Mouse (Mus musculus): ENCODE data around the gene Ctnna3.
"Not testable (repeated sequence)": the region's sequence is repeated elsewhere in the genome, so short reads cannot be mapped to it uniquely, and the experiment has no call there.

Ctnna3 gene

GRCm38 (mm10) chr10:63429785-63430305, at the start of gene Ctnna3:
Ctnna3 (plus strand) TSS chr10:63430098.
- DNase-seq, result peak; percentile 96

- DNase-seq, result peak; percentile 10
These were observed 48.2 kb upstream of the Ctnna3 start, which contains the start of gene Sirt1 for GRCm38 (mm10) chr10:63381498-63382280. Sirt1 (minus strand) TSS chr10:63381704.

DNA sequence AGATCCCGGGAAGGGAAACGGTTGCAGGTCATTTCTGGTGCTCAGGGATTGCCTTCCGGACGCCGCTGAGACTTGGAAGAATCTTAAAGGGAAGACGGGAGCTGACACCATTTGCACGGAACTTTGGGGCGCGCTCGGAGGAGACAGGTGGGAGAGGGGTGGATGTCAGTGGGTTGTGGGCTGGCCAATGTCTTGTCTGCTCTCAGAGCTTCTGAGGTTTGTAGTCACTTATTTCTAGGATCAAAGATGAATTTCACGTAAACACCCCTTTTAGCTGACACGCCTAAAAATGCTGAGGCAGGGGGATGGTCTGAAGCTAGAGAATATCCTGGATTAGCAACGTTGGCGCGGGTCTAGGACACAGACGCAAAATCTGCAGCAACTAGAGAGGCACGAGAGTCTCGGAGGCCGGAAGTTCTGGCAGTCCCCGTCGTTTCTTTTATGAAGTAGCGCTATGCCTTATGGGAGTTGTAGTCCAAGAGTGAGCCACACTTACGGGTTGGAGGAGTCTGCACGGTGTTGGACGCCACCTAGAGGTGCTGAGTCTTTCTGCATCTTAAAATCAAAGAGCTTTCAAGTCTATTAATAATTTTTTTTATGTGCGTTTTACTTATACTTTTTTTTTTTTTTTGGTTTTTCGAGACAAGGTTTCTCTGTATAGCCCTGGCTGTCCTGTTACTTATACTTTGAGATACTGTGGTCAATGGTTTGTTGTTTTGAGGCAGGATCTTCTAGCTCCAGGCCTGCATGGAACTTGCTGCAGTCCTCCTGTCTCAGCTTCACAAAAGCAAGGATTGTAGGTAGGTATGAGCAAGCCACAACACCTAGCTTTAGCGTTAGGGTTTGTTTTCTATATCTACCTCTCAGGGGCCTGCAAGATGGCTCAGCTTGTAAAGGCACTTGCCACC, 47.3 kb upstream of the Ctnna3 start, which contains the start of gene Dnajc12:
Dnajc12 (plus strand) TSS at position 72 of the 908 bp plus-strand sequence.
- peak; percentile 96 for DNase-seq

GRCm38 (mm10) chr10:63385897-63386296, 44.0 kb upstream of the Ctnna3 start:
- DNase-seq, result not testable (repeated sequence)

DNA sequence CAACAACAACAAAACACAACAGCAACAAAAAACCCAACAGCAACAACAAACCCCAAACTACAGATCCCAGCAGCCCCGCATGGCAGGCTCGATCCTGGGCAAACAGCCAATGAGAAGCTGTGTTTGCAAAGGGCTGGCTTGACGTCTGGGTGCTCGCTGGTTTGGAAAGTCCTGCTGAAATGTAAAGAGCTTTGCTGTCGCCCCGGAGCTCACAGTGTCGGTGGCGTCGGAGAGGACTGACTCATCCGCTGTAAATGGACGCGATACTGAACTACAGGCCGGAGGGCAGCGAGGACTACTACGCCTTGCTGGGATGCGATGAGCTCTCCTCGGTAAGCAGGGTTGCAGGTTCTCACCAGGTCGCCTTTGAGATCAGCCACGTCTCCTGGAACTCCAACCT, 43.5 kb upstream of the Ctnna3 start:
- DNase-seq, result peak; percentile 88

- peak; percentile 34 for DNase-seq
These were observed 42.9 kb upstream of the Ctnna3 start for GRCm38 (mm10) chr10:63386991-63387390.

- no peak for DNase-seq
These were observed 41.0 kb upstream of the Ctnna3 start for GRCm38 (mm10) chr10:63388948-63389347.

- DNase-seq, result no peak
These were observed 32.9 kb upstream of the Ctnna3 start for GRCm38 (mm10) chr10:63396963-63397362.

GRCm38 (mm10) chr10:63402731-63403504, 27.0 kb upstream of the Ctnna3 start:
- DNase-seq, result no peak

DNA sequence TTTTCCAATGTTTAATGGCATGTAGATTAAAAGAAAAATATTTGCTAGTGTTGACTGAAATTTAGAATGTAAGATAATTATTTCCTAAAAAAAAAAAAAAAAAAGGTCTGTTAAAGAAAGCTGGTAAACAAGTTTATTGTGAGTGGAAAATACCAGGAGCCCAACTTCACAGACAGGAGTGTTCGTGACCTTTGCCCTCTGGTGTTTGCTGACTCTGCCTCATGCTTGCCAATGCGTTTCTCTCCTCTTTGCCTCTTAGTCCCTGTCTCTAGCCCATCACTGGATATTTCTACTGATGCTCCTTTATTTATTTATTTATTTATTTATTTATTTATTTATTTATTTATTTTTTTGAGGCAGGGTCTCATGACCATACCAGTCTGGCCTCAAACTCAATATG, 26.3 kb upstream of the Ctnna3 start:
- DNase-seq, result no peak

GRCm38 (mm10) chr10:63410162-63410956, 19.5 kb upstream of the Ctnna3 start:
- peak; percentile 44 for DNase-seq

DNA sequence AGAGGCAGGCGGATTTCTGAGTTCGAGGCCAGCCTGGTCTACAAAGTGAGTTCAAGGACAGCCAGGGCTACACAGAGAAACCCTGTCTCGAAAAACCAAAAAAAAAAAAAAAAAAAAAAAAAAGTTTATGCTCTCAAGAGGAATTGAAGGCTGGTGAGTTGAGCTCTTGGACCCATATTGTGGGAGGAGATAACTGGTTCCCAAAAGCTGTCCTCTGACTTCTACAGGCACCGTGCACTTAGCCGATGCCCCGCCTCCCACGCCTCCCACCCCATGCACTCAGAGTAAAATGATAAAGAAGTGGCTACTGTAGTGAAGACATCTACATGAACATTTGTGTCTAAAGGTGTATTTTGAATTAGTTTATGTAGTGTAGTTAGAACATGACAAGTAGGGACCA, 18.2 kb upstream of the Ctnna3 start:
- DNase-seq, result not testable (repeated sequence)

GRCm38 (mm10) chr10:63412756-63413155, 17.1 kb upstream of the Ctnna3 start:
- DNase-seq, result no peak

DNA sequence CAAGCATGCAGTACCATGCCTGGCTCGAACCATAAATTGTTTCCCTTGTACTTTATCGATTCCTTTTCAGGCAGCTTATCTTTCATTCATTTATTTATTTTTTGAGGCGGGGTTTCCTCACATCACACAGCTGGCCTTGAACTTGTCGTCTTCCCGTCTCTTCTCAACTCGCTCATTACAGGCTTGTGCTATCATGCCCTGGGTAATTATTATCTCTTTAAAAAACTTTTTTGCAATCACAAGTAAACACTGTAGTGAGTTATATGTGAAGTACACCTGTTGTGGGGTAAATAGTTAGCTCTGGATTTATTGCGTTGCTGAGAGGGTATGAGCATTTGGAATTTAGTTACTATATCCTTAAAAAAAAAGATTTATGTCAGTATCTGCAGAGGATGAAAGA, 14.6 kb upstream of the Ctnna3 start:
- DNase-seq, result no peak

DNA sequence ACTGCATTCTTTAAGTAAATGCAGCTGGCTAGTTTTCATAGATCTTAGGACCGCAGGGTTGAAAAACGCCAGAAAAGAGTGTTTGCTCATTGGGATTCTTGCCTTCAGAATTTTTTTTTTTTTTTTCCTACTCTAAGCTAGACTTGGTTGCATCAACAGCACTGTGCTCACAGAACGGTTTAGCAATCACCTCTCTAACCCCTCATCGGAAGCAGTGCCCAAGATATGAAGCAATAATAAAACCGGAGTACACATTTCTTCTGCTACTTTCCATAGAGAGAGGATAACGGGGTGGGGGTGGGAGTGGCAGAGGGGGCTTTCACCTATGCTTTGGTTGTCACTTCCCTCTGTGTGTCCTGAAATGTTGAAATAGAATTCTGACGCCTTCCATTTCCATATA, 14.0 kb upstream of the Ctnna3 start:
- DNase-seq, result no peak

DNA sequence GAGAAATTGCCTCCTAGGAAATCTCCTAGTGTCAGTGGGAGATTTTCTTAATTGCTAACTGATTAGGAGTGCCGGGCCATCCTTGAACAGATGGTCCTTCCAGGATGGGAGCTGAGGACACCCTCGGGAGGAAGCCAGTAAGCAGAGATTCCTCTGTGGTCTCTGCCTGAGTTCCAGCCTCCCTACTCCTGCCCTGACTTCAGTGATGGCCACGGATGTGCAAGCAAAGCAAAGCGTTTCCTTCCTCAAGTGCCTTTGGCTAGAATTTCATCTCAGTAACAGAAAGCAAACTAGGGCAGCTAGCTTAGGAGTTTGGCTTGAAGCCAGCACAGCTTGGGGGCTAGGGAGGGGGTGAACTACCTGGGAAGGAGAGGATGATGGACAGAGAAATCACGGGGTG, 12.8 kb upstream of the Ctnna3 start:
- no peak for DNase-seq

GRCm38 (mm10) chr10:63421739-63422735, 7.9 kb upstream of the Ctnna3 start, which contains the start of gene Gm7075:
Gm7075 (minus strand) TSS chr10:63421789.
- DNase-seq, result no peak

- no peak for DNase-seq
These were observed 7.2 kb upstream of the Ctnna3 start for GRCm38 (mm10) chr10:63422736-63422992.

DNA sequence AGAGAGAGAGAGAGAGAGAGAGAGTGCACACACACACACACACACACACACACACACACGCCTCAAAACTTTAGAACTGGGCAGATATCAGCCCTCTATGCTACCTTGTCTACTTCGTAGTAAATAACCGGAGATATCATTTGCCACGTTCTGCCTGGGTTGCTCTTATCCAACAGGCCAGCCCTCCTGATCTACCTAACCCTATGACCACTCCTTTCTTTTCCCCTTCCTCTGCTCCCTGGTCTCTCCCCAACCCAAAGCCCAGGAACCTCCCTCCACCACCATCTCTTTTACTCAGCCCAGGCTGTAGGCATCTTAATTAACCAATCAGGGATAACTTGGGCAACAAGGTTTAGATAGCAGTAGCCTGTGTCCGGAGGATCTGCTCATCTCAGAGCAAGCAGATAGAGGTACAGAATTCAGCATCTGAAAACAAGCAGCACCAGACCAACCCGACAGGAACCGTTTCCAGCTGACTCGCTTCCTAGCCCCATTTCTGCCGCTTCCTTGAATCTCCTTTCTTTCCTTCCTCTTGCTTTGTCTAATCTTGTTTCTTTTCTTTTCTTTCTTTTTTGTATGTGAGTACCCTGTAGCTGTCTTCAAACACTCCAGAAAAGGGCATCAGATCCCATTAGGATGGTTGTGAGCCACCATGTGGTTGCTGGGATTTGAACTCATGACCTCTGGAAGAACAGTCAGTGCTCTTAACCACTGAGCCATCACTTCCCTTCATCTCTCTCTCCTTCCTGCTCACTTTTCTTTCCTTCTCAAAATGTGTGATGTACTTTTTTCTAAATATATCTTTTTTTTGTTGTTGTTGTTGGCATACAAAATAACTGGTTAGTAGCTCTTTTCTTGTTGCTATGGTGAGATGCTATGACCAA, 6.1 kb upstream of the Ctnna3 start:
- DNase-seq, result no peak

DNA sequence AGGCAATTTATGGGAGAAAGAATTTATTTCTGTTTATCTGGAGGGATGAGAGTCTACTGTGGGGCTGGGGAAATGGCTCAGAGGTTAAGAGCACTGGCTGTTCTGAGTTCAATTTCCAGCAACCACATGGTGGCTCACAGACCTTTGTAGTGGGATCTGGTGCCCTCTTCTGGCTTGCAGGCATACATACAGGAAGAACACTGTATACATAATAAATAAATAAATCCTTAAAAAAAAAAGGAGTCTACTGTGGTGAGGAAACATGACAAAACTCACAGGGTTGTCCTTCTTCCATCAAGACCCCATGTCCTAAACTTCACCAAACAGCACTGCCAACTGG, 5.5 kb upstream of the Ctnna3 start:
- DNase-seq, result no peak
